Mouse (Mus musculus) testis, postnatal 14 days (tissue): ENCODE results near the gene Rgs16.

Source experiments
- DNase-seq: peaks from one replicate; pipeline ENCODE4 v3.0.0; 2021; ENCODE audit warnings: low spot score

Gene Rgs16

GRCm38 (mm10) chr1:153740145-153740544 is at the start of gene Rgs16:
TSS of gene Rgs16 (plus strand) at chr1:153740349.
- peak; percentile 67 for DNase-seq

DNA sequence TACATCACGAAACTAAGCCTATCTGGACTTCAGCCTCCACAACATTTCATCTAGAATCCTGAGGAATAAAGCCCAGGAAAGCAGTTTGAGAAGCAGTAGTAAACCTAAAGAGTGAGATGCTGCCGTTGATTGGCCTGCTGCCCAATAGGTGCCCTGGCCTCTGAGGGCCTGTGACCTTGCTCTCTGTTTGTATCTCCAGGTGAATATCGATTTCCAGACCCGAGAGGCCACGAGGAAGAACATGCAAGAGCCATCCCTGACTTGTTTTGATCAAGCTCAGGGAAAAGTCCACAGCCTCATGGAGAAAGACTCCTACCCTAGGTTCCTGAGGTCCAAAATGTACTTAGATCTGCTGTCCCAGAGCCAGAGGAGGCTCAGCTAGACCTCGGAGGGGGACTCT is 47.6 kb upstream of the Rgs16 start:
- no peak for DNase-seq

GRCm38 (mm10) chr1:153694372-153695120 is 45.6 kb upstream of the Rgs16 start:
- DNase-seq, result no peak

DNA sequence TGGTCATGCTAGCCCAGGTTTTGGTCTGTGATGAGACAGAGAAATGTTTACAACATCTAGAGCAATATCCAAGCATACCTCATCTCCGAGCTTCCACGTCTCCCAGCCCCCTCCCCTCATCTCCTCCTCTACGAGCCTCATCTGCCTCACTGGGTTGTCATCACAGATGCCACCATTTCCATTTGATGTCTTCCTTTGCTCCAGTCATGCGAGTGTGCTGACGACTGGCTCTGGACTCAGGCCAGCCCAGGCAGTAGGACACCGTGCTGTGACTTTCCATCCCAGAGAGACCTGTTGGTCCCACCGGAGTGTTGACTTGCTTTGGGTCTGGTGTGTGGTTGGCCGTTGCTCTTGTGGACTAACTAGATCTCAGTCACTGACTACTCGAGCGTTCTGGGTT is 44.8 kb upstream of the Rgs16 start:
- no peak for DNase-seq

DNA sequence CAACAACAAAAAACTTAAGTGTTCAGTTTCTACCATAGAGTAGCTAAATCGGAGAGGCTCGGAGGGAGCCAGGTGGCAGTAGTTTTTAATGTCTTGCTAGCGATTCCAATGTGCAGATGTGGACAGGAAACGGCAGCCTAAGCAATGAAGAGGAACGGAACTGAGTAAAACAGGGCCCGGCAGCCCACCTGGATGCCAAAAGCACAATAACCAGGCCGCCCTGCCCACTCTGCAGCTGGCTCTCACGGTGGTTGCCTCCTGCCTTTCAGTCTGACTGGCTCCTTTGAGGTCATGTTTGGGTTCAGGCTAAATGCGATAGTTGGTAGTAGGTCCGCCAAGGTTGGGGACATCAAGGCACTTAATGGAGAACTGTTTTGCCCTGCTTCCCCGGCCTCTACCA is 44.1 kb upstream of the Rgs16 start:
- DNase-seq, result no peak

DNA sequence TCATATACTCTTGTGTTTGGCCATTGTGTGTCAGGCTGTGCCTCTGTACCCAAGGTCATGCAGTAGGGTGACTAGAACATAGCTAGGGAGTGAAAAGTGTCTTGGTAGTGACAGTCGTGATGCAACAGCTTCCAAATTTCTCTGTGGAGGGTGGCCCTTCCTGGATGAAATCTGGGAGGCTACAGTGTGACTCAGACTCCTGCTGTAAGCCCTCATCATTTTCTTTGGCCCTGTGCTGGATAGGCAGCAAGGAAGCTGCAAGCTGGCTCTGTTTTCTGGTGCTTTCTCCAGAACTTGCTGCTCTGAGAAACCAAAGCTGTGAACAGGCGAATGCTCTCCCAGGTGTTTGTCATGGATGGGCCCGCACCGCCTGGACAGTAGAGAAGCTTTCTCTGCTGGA is 43.6 kb upstream of the Rgs16 start:
- no peak for DNase-seq

DNA sequence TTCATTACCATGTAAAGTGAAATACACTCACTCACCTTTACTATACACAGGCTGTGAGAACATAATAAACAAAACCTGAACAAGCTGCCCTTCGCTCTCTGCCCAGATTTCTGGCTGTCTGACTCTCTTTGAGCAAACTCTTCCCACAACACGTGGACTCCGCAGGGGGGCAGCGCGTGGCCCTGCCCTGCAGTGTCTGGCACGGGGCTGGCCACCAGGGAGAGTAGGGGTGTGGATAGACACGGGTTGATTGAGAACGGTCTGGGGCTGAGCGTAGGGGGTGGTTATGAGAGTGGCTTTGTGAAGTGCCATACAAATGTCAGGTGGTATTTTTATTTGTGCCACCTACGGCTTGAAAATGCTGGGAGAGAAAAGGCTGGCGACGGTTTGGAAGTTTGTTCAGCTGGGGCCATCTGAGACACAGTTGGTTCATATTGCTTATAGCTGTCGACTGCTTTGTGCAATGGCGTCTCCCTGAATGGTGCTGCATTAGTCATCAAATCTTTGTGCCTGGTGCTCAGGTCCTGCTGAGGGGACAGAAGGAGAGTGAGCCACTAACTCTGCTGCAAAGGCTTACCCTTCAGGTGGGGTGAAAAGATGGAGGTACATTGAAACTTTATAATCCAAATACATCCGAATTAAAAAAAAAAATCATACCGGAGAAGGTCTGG is 42.4 kb upstream of the Rgs16 start:
- no peak for DNase-seq

GRCm38 (mm10) chr1:153698311-153699084 is 41.7 kb upstream of the Rgs16 start:
- DNase-seq, result no peak

- no peak for DNase-seq
Measured at GRCm38 (mm10) chr1:153700448-153701063, 39.6 kb upstream of the Rgs16 start.

GRCm38 (mm10) chr1:153701461-153701860 is 38.7 kb upstream of the Rgs16 start:
- no peak for DNase-seq

GRCm38 (mm10) chr1:153702166-153702852 is 37.8 kb upstream of the Rgs16 start:
- no peak for DNase-seq

DNA sequence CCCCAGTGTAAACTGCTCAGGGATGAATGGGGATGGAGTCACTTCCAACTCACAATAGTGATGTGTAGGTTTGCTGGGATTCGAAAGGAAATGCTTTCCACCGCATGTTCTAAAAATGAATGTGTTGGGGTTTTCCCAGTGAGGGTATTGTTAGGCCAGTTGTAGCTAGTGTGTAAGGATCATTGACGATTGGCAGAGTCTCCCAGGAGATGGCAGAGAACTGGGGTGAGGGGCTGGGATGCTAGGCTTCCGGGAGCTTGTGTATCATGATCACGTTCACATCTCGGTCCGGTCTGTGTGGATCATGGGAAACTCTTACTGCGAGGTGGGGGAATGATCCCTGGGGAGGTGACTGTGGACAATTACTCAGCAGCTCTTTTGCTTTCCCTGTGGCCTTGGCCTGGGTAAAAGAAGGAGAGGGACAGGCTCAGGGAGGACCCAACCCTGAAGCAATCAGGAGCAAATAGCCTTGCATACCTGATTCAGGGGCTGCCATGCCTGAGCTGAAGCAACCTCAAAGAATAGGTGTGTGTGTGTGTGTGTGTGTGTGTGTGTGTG is 37.2 kb upstream of the Rgs16 start:
- DNase-seq, result no peak

DNA sequence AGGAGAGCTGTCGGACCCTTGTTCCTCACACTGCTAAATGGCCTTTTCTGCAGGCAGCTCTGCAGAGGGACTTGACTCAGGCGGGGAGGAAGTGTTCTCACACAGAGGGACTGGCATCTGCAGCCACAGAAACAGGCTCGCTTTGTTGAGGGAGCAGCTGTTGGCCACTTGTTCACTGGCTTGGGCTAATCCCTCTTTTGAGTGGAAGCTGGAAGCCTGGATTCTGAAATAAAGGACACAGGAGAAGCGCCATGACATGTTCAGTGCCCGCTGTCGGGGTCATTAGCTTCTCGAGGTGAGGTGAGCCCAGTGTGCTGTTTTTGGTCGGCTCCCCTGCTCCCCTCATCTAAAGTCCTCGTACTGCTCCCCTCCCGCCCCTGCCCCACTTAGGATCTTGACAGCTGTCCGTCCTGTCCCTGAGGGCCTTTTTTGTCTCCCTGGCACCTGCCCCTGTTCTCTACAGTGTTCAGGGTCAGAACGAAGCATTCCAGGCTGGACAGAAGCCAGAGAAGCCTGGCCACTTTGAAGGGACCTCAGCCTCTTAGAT is 36.6 kb upstream of the Rgs16 start:
- DNase-seq, result no peak

DNA sequence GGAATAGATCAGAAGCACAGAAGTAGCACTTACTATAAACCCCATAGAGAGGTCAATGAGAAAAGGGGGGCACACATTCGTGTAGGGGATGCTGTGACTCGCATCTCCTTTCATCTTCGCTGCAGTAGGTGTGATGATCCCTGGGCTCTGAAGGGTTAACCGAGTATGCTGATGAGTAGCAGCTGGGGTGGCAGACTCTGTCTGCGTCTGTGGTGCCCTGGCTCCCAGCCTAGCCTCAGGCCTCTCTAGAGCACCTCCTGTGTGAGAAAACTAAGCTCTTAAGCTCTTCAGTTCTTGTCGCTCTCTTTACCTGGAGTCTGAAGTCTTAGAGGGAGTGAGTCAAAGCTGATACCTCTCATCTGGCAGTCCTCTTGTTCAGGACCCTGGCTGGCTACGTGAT is 36.0 kb upstream of the Rgs16 start:
- no peak for DNase-seq

DNA sequence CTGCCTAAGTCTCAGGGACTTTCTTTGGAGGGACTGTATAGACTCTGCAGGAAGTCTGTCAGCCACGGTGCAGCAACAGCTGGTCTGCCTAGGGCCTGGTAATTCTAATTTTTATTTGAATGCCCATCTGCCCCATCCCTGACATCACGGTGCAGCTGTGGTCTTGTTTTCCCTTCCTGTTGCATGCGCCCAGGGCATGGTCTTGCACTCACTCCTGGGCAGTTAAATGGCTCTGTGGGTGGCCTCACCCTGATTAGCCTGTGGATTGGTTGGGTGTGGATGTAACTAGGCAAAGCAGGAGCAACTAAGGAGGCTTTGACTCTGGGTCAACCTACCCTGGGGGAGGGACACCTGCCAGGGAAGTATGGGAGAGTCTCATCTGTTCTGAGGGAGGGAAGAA is 35.2 kb upstream of the Rgs16 start:
- no peak for DNase-seq

DNA sequence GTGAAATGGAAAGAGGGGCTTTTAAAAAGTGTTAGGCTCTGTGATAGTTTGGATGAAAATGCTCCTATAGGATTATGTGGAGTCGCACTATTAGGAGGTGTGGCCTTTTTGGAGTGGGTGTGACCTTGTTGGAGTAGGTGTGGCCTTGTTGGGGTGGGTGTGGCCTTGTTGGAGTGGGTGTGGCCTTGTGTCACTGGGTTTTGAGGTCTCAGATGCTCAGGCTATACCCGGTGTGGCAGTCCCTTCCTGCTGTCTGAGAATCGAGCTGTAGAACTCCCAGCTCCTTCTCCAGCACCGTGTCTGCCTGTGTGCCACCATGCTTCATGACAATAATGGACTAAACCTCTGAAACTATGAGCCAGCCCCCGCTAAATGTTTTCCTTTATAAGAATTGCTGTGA is 31.5 kb upstream of the Rgs16 start:
- no peak for DNase-seq

DNA sequence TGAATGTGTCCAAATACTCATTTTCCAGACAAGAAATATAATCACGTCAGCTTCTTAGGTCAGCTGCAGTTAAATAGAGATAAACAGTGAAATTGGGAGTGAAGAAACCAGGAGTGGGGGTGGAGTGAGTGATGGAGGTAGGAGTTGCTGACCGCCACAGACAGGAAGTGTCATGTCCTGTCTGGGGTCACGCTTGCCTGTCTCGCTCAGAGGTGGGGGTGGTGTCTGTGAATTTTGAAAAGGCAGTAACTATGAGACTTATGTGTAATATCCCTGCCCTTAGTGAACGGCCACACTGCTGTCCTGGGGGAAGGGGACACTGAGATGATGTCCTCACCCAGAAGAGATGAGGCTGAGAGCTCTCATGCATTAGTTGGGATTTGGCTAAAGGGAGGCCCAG is 30.7 kb upstream of the Rgs16 start:
- DNase-seq, result no peak

- no peak for DNase-seq
Measured at GRCm38 (mm10) chr1:153711544-153712262, 28.4 kb upstream of the Rgs16 start.

DNA sequence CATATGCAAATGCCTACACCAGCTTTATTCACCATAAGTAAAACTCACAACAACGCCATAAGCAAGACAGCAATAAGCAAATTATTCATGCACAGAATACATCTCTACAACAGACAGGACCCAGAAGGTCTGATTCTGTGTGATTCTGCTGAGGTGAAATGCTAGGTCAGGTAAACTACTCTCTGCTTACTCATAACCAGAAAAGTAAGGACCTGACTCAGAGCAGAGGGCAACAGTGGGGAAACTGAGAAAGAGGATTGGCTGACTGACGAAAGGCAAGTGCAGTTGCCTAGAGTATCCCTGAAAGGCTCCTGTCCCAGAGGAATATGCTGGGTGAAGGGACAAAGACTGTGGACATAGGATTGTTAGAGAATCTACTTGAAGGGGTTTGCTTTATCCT is 27.5 kb upstream of the Rgs16 start:
- no peak for DNase-seq

DNA sequence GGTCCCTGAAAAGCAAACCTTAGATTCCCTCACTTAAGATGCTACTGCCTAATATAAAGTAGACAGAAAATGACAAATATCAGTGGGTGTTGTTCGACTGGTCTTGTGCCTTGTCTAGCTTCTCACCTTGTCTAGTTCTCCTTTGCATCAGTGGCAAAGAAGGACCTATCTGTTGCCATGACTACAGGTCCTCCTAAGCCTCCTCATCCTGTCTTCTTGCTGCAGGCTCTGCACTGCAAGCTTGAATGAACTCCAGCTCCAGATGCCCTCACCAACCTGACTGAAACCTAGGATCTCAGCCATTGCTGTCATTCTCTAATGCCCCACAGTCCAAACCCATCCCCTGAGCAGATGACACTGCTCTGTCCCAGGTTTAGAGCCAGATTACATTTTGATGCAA is 22.2 kb upstream of the Rgs16 start:
- no peak for DNase-seq

GRCm38 (mm10) chr1:153720935-153721334 is 19.2 kb upstream of the Rgs16 start:
- no peak for DNase-seq
